Comparison of ENCODE assay signal across 17 mouse cellular contexts in the genomic region with DNA sequence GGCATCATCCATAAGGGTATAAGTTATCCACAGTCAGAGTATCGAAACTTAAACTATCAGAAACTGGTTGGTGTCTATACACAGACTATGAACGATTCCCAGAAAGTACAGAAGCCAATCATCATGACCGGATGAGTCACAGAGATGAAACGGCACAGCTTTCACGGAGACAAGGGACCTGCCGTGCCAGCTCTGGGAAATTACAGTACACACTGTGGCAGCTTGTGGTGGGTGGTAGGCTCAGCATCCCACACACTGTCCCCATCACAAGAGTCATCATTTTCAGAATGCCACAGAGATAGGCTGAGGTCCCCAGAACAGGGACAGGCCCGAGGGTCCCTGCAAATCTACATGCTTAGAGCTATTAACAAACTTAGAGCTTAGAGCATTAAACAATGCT.
DNase-seq lines count a peak whose midpoint lies in the region; ATAC-seq lines count a peak whose summit lies in the region.
"Had no signal": no experiment of that assay in that cellular context is flagged by ENCODE, and none has a peak within 500 bp of the region (broad histone marks: within the 10 kb centered on the region; RNA-seq: fewer than 3 reads in every experiment).

No protein-coding gene starts in this region.

- no peak overlapping the region for H3K4me3 ChIP-seq in forebrain, embryonic 13.5 days
- H3K4me3 ChIP-seq: embryonic facial prominence, embryonic 13.5 days; heart, embryonic 13.5 days; hindbrain, embryonic 10.5 days; limb, embryonic 15.5 days; megakaryocyte, embryonic 14.5 days had no signal

- H3K36me3 ChIP-seq in forebrain, embryonic 13.5 days (ENCODE audit: poor library complexity, severe bottlenecking): no peaks in the 10 kb centered on the region
- H3K36me3 ChIP-seq: embryonic facial prominence, embryonic 13.5 days; hindbrain, embryonic 10.5 days; limb, embryonic 15.5 days had no signal

- 90% methylated on average over 7 of the region's 7 CpGs for WGBS in forebrain, embryonic 13.5 days

- no peaks in the 10 kb centered on the region for H3K9me3 ChIP-seq in forebrain, embryonic 13.5 days (replicated peaks)
- H3K9me3 ChIP-seq: embryonic facial prominence, embryonic 13.5 days; hindbrain, embryonic 10.5 days; limb, embryonic 15.5 days had no signal

- no peak for ATAC-seq in forebrain, embryonic 13.5 days

- H3K9ac ChIP-seq in forebrain, embryonic 13.5 days: no peak overlapping the region
- H3K9ac ChIP-seq: embryonic facial prominence, embryonic 13.5 days; heart, embryonic 13.5 days; limb, embryonic 15.5 days had no signal

- H3K4me1 ChIP-seq in forebrain, embryonic 13.5 days: peaks cover 8% of the 10 kb centered on the region; the same call in 1 of the 2 replicates
- H3K4me1 ChIP-seq: hindbrain, embryonic 10.5 days; limb, embryonic 15.5 days; megakaryocyte, embryonic 14.5 days had no signal

- no peak overlapping the region for H3K27ac ChIP-seq in forebrain, embryonic 13.5 days
- H3K27ac ChIP-seq: embryonic facial prominence, embryonic 13.5 days; heart, embryonic 13.5 days; hindbrain, embryonic 10.5 days; limb, embryonic 15.5 days had no signal

- H3K4me2 ChIP-seq in forebrain, embryonic 13.5 days: no peak overlapping the region
- H3K4me2 ChIP-seq: embryonic facial prominence, embryonic 13.5 days; heart, embryonic 13.5 days; limb, embryonic 15.5 days had no signal

- no peaks in the 10 kb centered on the region for H3K27me3 ChIP-seq in forebrain, embryonic 13.5 days
- H3K27me3 ChIP-seq: embryonic facial prominence, embryonic 13.5 days; limb, embryonic 15.5 days; megakaryocyte, embryonic 14.5 days had no signal

- intact Hi-C loops in left cerebral cortex, postnatal 14 days (cut with DNase I): loop anchor here (5.0 to 10.0 kb wide), 2 partner anchors 76 to 77 kb away; no protein-coding TSS in a partner anchor
- intact Hi-C loops in heart, postnatal 14 days (cut with DNase I): no loop called here

- peak; percentile 87 for DNase-seq in right cerebral cortex, adult 18-20 months
- DNase-seq in right cerebral cortex, postnatal 4 days: no peak
- DNase-seq in layer of hippocampus, adult 9-11 months: peak; percentile 88
- DNase-seq in left cerebral cortex, postnatal 14 days (ENCODE audit: low spot score in 2 of 2): peak; percentile 63 to 86
- DNase-seq in telencephalon, adult 2 months (ENCODE audit: low read depth, low spot score): peak; percentile 79
- no peak for DNase-seq in retina, embryonic 14.5 days (ENCODE audit: low spot score)
- DNase-seq in heart, postnatal 14 days: no peak
- DNase-seq: adrenal gland, postnatal 10 days; kidney, adult 9 months; lung, postnatal 10 days; thymus, adult 18-20 months had no signal

Comparison
In these comparisons a context has a peak if more than half of its experiments do, and no peak if none do; other contexts are left out.
1. DNase-seq: peak in right cerebral cortex, adult 18-20 months (single experiment), layer of hippocampus, adult 9-11 months (single experiment), left cerebral cortex, postnatal 14 days (2 of 2) and telencephalon, adult 2 months (single experiment); none in right cerebral cortex, postnatal 4 days (single experiment), retina, embryonic 14.5 days (single experiment) and heart, postnatal 14 days (0 of 2).